Mouse (Mus musculus): Measurements from ENCODE around the gene Kcnab2.

DNA sequence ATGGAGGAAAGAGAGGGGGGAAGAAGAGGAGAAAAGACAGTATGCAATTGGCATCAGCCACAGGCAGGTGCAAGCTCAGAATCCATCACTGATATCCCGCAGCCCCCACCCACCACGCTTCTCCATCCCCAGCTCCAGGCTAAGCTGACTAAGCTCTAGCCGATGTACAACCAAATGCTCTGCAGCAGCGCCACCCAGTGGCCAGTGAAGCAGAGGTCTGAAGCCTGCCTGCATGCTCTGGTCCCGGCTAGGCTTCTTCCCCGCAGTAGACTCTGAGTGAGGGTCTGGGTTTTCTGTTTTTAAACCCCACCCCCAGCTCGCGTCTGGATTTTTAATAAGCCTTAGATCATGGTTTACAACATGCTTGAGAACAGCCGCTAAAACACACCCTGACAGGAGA, 42.8 kb downstream of the Kcnab2 start:
- TF ChIP-seq POLR2A (IDR thresholded peaks at IDR 0.05; ENCODE audit: borderline replicate concordance, low read depth, low read length) (no peak), CTCF (IDR thresholded peaks at IDR 0.05; ENCODE audit: low read depth, low read length) (no peak)
